Mouse (Mus musculus) limb, embryonic 14.5 days (tissue): ENCODE data around the gene Abi1. TPM values are rescaled to one million over a fixed set of nuclear protein-coding genes. Genes with fewer than 3 reads are reported as not detected.
"Not testable (repeated sequence)": the region's sequence is repeated elsewhere in the genome, so short reads cannot be mapped to it uniquely, and the experiment has no call there.

Source experiments
- ATAC-seq: fragments of 200-750 bp; cut with Nextera tagmentation; 2 replicates; pipeline ENCODE4 v1.8.0; 2017; ENCODE audit warnings: low read depth, moderate number of reproducible peaks, moderate TSS enrichment; ENCODE audit not compliant: low FRiP score
- DNase-seq: peaks from one replicate; pipeline ENCODE4 v3.0.0-alpha.2; 2015; ENCODE audit warnings: low spot score
- H3K27ac ChIP-seq: fragments of 300-500 bp; sonication (generic); replicated peaks from 2 replicates; pipeline ENCODE4 v1.5.1; 2014; ENCODE audit warnings: low read depth, mild to moderate bottlenecking, low read length, moderate library complexity, mixed read lengths
- H3K27me3 ChIP-seq: fragments of 300-500 bp; sonication (generic); 2 replicates; pipeline ENCODE4 v1.6.1; 2014; ENCODE audit warnings: low read length, mixed read lengths; ENCODE audit not compliant: control insufficient read depth, insufficient read depth
- H3K36me3 ChIP-seq: fragments of 300-500 bp; sonication (generic); 2 replicates; pipeline ENCODE4 v1.6.1; 2014; ENCODE audit warnings: mild to moderate bottlenecking, low read length, moderate library complexity, mixed read lengths; ENCODE audit not compliant: control insufficient read depth, insufficient read depth
- H3K4me1 ChIP-seq: fragments of 300-500 bp; sonication (generic); 2 replicates; pipeline ENCODE4 v1.6.1; 2014; ENCODE audit warnings: antibody characterized with exemption, low read length, mixed read lengths; ENCODE audit not compliant: control insufficient read depth, insufficient read depth
- H3K4me2 ChIP-seq: fragments of 300-500 bp; sonication (generic); replicated peaks from 2 replicates; pipeline ENCODE4 v1.6.1; 2014; ENCODE audit warnings: low read depth, mild to moderate bottlenecking, low read length, moderate library complexity; ENCODE audit not compliant: severe bottlenecking
- H3K4me3 ChIP-seq: fragments of 300-500 bp; sonication (generic); replicated peaks from 2 replicates; pipeline ENCODE4 v1.5.1; 2014; ENCODE audit warnings: low read length
- H3K9ac ChIP-seq: fragments of 300-500 bp; sonication (generic); 2 replicates; pipeline ENCODE4 v1.6.1; 2014; ENCODE audit warnings: mild to moderate bottlenecking, low read depth, low read length, moderate library complexity; ENCODE audit not compliant: severe bottlenecking
- H3K9me3 ChIP-seq: fragments of 300-500 bp; sonication (generic); 2 replicates; pipeline ENCODE4 v1.6.1; 2016; ENCODE audit warnings: low read length; ENCODE audit not compliant: control insufficient read depth
- POLR2A ChIP-seq: fragments of 200-500 bp; IDR thresholded peaks from 2 replicates; pipeline ENCODE4 v1.8.0; 2012; ENCODE audit warnings: inconsistent platforms, mild to moderate bottlenecking, moderate library complexity, borderline replicate concordance; ENCODE audit not compliant: insufficient read depth, insufficient read length; ENCODE audit errors: extremely low read depth
- WGBS: fragments of 180-500 bp; shearing (Covaris S2); extraction: QIAGEN DNeasy Blood & Tissue Kit; methylation state at CpG from one replicate; pipeline ENCODE4 v1.1.7; 2014; 5-methylcytosine and 5-hydroxymethylcytosine counted together
- polyA plus RNA-seq, 2 experiments: library from polyadenylated mRNA; depleted of rRNA in 1 of 2; stranded (reverse) in 1 of 2; unstranded in 1 of 2; fragments of >200 nt; fragmentation: Nextera tagmentation in 1 of 2; extraction: Ambion mirVana in 1 of 2; gene quantifications; 2 replicates each; pipeline versions ENCODE4 v1.2.1 to v1.2.3; 2012 to 2014

The Abi1 gene
- polyA plus RNA-seq, 2 experiments: 51.1 to 81.1 TPM

- Histone ChIP-seq H3K4me1 (no peaks in the 10 kb centered on the region; the same call in 1 of the 2 replicates), H3K4me2 (no peak overlapping the region), H3K4me3 (no peak overlapping the region), H3K27ac (no peak overlapping the region), H3K9me3 (no peaks in the 10 kb centered on the region), H3K36me3 (no peaks in the 10 kb centered on the region), H3K9ac (no peak overlapping the region), H3K27me3 (no peaks in the 10 kb centered on the region)
- DNase-seq (no peak), ATAC-seq (no peak)
- no peak for TF ChIP-seq POLR2A
- 78% methylated on average over 3 of the region's 3 CpGs for WGBS
Measured at GRCm38 (mm10) chr2:23016121-23016520, 23.9 kb downstream of the Abi1 start.

DNA sequence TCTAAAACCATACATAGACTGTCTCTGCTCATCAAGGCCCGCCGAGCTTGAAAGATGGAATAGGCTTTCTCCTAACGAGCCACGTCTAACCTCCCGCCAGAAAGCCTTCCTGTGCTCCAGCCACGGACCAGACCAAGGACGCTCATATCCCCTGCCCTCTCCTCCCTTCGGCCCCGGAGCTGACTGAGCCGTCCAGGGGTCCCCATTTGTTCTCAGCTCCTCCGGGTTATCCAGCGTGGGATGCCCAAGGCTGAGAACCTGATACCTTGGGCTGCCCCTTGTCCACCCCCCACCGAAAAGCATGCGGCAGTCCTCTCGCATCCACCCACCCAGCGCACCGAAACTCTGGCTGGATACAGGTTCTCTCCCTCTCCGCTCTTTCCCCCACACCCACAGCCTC, 24.7 kb downstream of the Abi1 start:
- TF ChIP-seq POLR2A: no peak
- H3K4me1 ChIP-seq: no peaks in the 10 kb centered on the region; the same call in 1 of the 2 replicates
- DNase-seq (no peak), ATAC-seq (no peak)
- no peaks in the 10 kb centered on the region for H3K9me3 ChIP-seq
- H3K27ac ChIP-seq: no peak overlapping the region
- H3K36me3 ChIP-seq: no peaks in the 10 kb centered on the region
- H3K4me2 ChIP-seq: no peak overlapping the region
- H3K27me3 ChIP-seq: no peaks in the 10 kb centered on the region
- 50% methylated on average over 18 of the region's 18 CpGs for WGBS
- H3K4me3 ChIP-seq: no peak overlapping the region
- no peak overlapping the region for H3K9ac ChIP-seq

DNA sequence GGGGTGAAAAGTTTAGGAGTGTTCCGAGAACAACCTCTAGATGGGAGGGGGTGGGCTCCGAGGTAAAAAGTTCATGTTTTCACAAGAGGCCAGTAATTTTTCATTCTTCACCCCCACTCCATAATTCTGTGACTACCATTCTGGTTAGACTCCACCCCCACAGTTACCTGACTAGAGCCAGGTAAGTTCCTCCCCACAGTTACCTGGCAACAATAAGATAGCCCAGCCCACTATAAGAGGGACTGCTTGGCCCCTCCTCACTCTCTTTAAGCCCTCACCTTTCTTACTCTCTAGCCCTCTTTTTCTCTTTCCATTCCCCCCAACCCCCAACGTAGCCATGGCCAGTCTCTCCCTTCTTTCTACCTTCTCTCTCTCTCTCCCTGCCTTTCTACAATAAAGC, 25.1 kb downstream of the Abi1 start:
- H3K9me3 ChIP-seq, H3K36me3 ChIP-seq, H3K27ac ChIP-seq, H3K9ac ChIP-seq, H3K4me3 ChIP-seq, H3K4me1 ChIP-seq, H3K4me2 ChIP-seq, H3K27me3 ChIP-seq, DNase-seq, ATAC-seq: not testable (repeated sequence)
- 66% methylated on average over 2 of the region's 3 CpGs for WGBS

- 87% methylated on average over 1 of the region's 1 CpGs for WGBS
- Histone ChIP-seq H3K27me3 (no peaks in the 10 kb centered on the region), H3K9me3 (no peaks in the 10 kb centered on the region), H3K4me2 (no peak overlapping the region), H3K9ac (no peak overlapping the region), H3K4me3 (no peak overlapping the region), H3K27ac (no peak overlapping the region), H3K4me1 (no peaks in the 10 kb centered on the region), H3K36me3 (0 out of 2 replicates have a peak, but pooled peaks cover 3% of the 10 kb centered on the region)
- no peak for DNase-seq
- no peak for TF ChIP-seq POLR2A
- ATAC-seq: no peak
Measured at GRCm38 (mm10) chr2:23008256-23008655, 31.8 kb downstream of the Abi1 start.

DNA sequence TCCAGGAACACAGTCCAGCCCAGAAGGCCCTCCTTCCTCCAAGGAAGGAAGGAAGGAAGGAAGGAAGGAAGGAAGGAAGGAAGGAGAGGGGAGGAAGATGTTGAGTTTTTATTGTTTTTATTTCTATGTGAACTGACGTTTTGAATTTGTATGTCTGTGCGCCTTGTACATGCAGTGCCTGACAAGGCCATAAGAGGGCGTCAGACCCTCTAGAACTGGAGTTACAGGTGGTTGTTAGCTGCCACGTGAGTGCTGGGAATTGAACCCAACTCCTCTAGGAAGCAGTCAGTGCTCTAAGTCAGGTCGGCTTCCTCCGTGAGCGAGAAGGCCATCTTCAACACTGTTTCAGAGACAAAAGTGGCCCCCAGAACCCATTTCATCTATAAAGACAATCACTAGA, 32.5 kb downstream of the Abi1 start:
- Histone ChIP-seq H3K27ac (no peak overlapping the region), H3K27me3 (no peaks in the 10 kb centered on the region), H3K4me1 (no peaks in the 10 kb centered on the region), H3K9ac (no peak overlapping the region), H3K36me3 (0 out of 2 replicates have a peak, but pooled peaks cover 3% of the 10 kb centered on the region), H3K4me3 (no peak overlapping the region), H3K4me2 (no peak overlapping the region), H3K9me3 (no peaks in the 10 kb centered on the region)
- no peak for TF ChIP-seq POLR2A
- 85% methylated on average over 7 of the region's 7 CpGs for WGBS
- ATAC-seq: no peak
- no peak for DNase-seq

DNA sequence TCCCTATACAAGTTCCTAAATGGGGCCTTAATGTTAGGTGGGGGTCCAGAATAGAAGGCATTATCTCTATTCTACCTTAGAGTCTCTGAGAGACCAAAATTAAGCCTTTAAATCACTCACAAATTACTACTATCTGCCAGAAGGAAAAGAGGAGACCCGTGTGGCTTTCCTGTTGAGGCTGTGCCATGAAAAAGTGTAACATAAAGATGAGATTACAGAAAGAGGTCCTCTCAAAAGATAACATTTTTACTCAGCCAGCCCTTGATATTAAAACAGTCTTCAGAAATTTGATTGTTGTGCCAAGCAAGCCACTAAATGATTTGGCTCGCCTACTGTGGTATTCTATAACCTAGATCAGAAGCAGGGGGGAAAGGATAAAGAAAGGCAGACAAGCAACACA, 32.9 kb downstream of the Abi1 start:
- Histone ChIP-seq H3K27me3 (no peaks in the 10 kb centered on the region), H3K4me2 (no peak overlapping the region), H3K36me3 (0 out of 2 replicates have a peak, but pooled peaks cover 3% of the 10 kb centered on the region), H3K27ac (no peak overlapping the region), H3K9ac (no peak overlapping the region), H3K4me3 (no peak overlapping the region), H3K4me1 (no peaks in the 10 kb centered on the region), H3K9me3 (no peaks in the 10 kb centered on the region)
- no peak for ATAC-seq
- WGBS: 72% methylated on average over 2 of the region's 2 CpGs
- no peak for TF ChIP-seq POLR2A
- DNase-seq: no peak
